Comparison of ENCODE assay signal across 10 mouse cellular contexts in genomic region chr3:89092509-89093090, GRCm38 (mm10). TPM values are rescaled to one million over a fixed set of nuclear protein-coding genes. Genes with fewer than 3 reads are reported as not detected.
DNase-seq lines count a peak whose midpoint lies in the region; ATAC-seq and TF ChIP-seq lines count a peak whose summit lies in the region.
"Had no signal": no experiment of that assay in that cellular context is flagged by ENCODE, and none has a peak within 500 bp of the region (broad histone marks: within the 10 kb centered on the region; RNA-seq: fewer than 3 reads in every experiment).

No protein-coding gene starts in this region.

- H3K4me1 ChIP-seq in lung, embryonic 16.5 days (replicated peaks; ENCODE audit: control insufficient read depth, insufficient read depth, low read length): peaks cover 17% of the 10 kb centered on the region
- peaks cover 16% of the 10 kb centered on the region; the same call in 1 of the 2 replicates for H3K4me1 ChIP-seq in forebrain, embryonic 14.5 days (ENCODE audit: control insufficient read depth, insufficient read depth, low read length)
- H3K4me1 ChIP-seq in limb, embryonic 11.5 days (ENCODE audit: control insufficient read depth, insufficient read depth, low read length): peaks cover 28% of the 10 kb centered on the region
- peaks cover 39% of the 10 kb centered on the region for H3K4me1 ChIP-seq in olfactory bulb, adult 2 months (ENCODE audit: control insufficient read depth, insufficient read depth, low read length)

- TF ChIP-seq CTCF in olfactory bulb, adult 2 months (IDR thresholded peaks at IDR 0.05; ENCODE audit: insufficient read depth, low read depth, low read length): no peak

- H3K36me3 ChIP-seq in lung, embryonic 16.5 days (ENCODE audit: control insufficient read depth, insufficient read depth, low read length): peaks cover 9% of the 10 kb centered on the region
- H3K36me3 ChIP-seq in forebrain, embryonic 14.5 days (ENCODE audit: control insufficient read depth, insufficient read depth, low read length): peaks cover 58% of the 10 kb centered on the region
- H3K36me3 ChIP-seq in limb, embryonic 11.5 days (ENCODE audit: control insufficient read depth, insufficient read depth, low read length): no peaks in the 10 kb centered on the region; the same call in 1 of the 2 replicates

- peak overlapping the region; percentile 34 for H3K4me3 ChIP-seq in lung, embryonic 16.5 days (ENCODE audit: low read length)
- H3K4me3 ChIP-seq in forebrain, embryonic 14.5 days (ENCODE audit: low read depth, low read length): peak overlapping the region; percentile 69
- H3K4me3 ChIP-seq in limb, embryonic 11.5 days (ENCODE audit: low read depth, low read length): peak overlapping the region; percentile 19
- peak overlapping the region; percentile 75 for H3K4me3 ChIP-seq in olfactory bulb, adult 2 months (ENCODE audit: insufficient read depth, low read depth, low read length)

- no peak overlapping the region for H3K27ac ChIP-seq in lung, embryonic 16.5 days (ENCODE audit: low read length)
- H3K27ac ChIP-seq in forebrain, embryonic 14.5 days (ENCODE audit: low read depth, low read length): peak overlapping the region; percentile 72
- no peak overlapping the region for H3K27ac ChIP-seq in limb, embryonic 11.5 days (replicated peaks; ENCODE audit: low read depth, low read length)
- H3K27ac ChIP-seq in olfactory bulb, adult 2 months (ENCODE audit: insufficient read depth, low read depth, low read length): peak overlapping the region; percentile 58; the same call in 1 of the 2 replicates

- 29% methylated on average over 11 of the region's 11 CpGs for WGBS in lung, embryonic 16.5 days
- WGBS in forebrain, embryonic 14.5 days: 16% methylated on average over 11 of the region's 11 CpGs
- WGBS in limb, embryonic 11.5 days: 16% methylated on average over 11 of the region's 11 CpGs
- 27% methylated on average over 11 of the region's 11 CpGs for WGBS in olfactory bulb, adult 2 months

- H3K9me3 ChIP-seq in lung, embryonic 16.5 days (ENCODE audit: control insufficient read depth, low read length): no peaks in the 10 kb centered on the region
- no peaks in the 10 kb centered on the region for H3K9me3 ChIP-seq in forebrain, embryonic 14.5 days (replicated peaks; ENCODE audit: control insufficient read depth, low read length)
- H3K9me3 ChIP-seq in limb, embryonic 11.5 days (ENCODE audit: control insufficient read depth, low read length): no peaks in the 10 kb centered on the region

- H3K27me3 ChIP-seq in lung, embryonic 16.5 days (ENCODE audit: control insufficient read depth, insufficient read depth, low read depth, low read length): peaks cover 16% of the 10 kb centered on the region
- H3K27me3 ChIP-seq in forebrain, embryonic 14.5 days (replicated peaks; ENCODE audit: control insufficient read depth, insufficient read depth, low read length): 0 out of 2 replicates have a peak, but pooled peaks cover 9% of the 10 kb centered on the region
- peaks cover 18% of the 10 kb centered on the region for H3K27me3 ChIP-seq in limb, embryonic 11.5 days (ENCODE audit: control insufficient read depth, insufficient read depth, low read length)

- H3K4me2 ChIP-seq in lung, embryonic 16.5 days (ENCODE audit: low read depth, low read length): peak overlapping the region; percentile 50
- H3K4me2 ChIP-seq in forebrain, embryonic 14.5 days (ENCODE audit: low read length): peak overlapping the region; percentile 98
- H3K4me2 ChIP-seq in limb, embryonic 11.5 days (ENCODE audit: low read depth, severe bottlenecking): peak overlapping the region; percentile 50

- no peak for TF ChIP-seq POLR2A in olfactory bulb, adult 2 months (IDR thresholded peaks at IDR 0.05; ENCODE audit: insufficient read depth, low read depth, low read length)

- no peak for DNase-seq in lung, postnatal 36 days
- DNase-seq in forebrain, embryonic 14.5 days (ENCODE audit: low spot score): peak; percentile 7
- no peak for DNase-seq in limb, embryonic 11.5 days (ENCODE audit: low spot score)
- no peak for DNase-seq in gastrocnemius, adult 8-10 months (ENCODE audit: low spot score in 2 of 2)
- no peak for DNase-seq in cerebellum, postnatal 4 days (ENCODE audit: low spot score in 2 of 2)
- DNase-seq in kidney, adult 9 months: no peak

- H3K9ac ChIP-seq in lung, embryonic 16.5 days (ENCODE audit: low read length): peak overlapping the region; percentile 11; the same call in 1 of the 2 replicates
- H3K9ac ChIP-seq in forebrain, embryonic 14.5 days (ENCODE audit: low read length): peak overlapping the region; percentile 80
- no peak overlapping the region for H3K9ac ChIP-seq in limb, embryonic 11.5 days (ENCODE audit: low read length)

- no peak for ATAC-seq in lung, embryonic 16.5 days (ENCODE audit: low read depth)
- peak; percentile 21 for ATAC-seq in forebrain, embryonic 14.5 days
- no peak for ATAC-seq in limb, embryonic 11.5 days (ENCODE audit: insufficient number of reproducible peaks, low FRiP score, low TSS enrichment, low read depth)

RNA-seq across cellular contexts. Expression of gene Rusc1, which starts 0.5 kb away (rescaled TPM):
- 19.7 and 19.8 TPM in 2 replicates for polyA plus RNA-seq in lung, embryonic 16.5 days (2015; fragmentation: Nextera tagmentation; extraction: Ambion mirVana)
- 49.7 and 65.0 TPM in 2 replicates for polyA plus RNA-seq in forebrain, embryonic 14.5 days (2014; fragmentation: Nextera tagmentation; extraction: Ambion mirVana)
- polyA plus RNA-seq in limb, embryonic 11.5 days (2014; fragmentation: Nextera tagmentation; extraction: Ambion mirVana): 13.8 TPM in 2 replicates
- not detected in 2 replicates for polyA plus RNA-seq in olfactory bulb, adult 2 months (2012; ENCODE audit: insufficient read depth, insufficient read length, low replicate concordance, missing spikeins)
- total RNA-seq in gastrocnemius, adult 8-10 months (2022): 10 to 100 TPM; 15.5 to 22.2 (median 18.9) TPM

RNA-seq across cellular contexts. Expression of gene Gm43738, which starts 8.3 kb away (rescaled TPM):
- not detected in 2 replicates for polyA plus RNA-seq in lung, embryonic 16.5 days (2015; fragmentation: Nextera tagmentation; extraction: Ambion mirVana)
- not detected in 2 replicates for polyA plus RNA-seq in forebrain, embryonic 14.5 days (2014; fragmentation: Nextera tagmentation; extraction: Ambion mirVana)
- polyA plus RNA-seq in limb, embryonic 11.5 days (2014; fragmentation: Nextera tagmentation; extraction: Ambion mirVana): not detected in 2 replicates
- polyA plus RNA-seq in olfactory bulb, adult 2 months (2012; ENCODE audit: insufficient read depth, insufficient read length, low replicate concordance, missing spikeins): not detected in 2 replicates
- not detected for total RNA-seq in gastrocnemius, adult 8-10 months (2022)
- total RNA-seq: adrenal gland, adult 2 months; gastrocnemius, postnatal 25 days had no signal
- polyA plus RNA-seq: adrenal gland, adult 2 months had no signal

RNA-seq across cellular contexts. Expression of gene Fdps, which starts 9.2 kb away (rescaled TPM):
- 132 and 137 TPM in 2 replicates for polyA plus RNA-seq in lung, embryonic 16.5 days (2015; fragmentation: Nextera tagmentation; extraction: Ambion mirVana)
- 337 and 389 TPM in 2 replicates for polyA plus RNA-seq in forebrain, embryonic 14.5 days (2014; fragmentation: Nextera tagmentation; extraction: Ambion mirVana)
- polyA plus RNA-seq in limb, embryonic 11.5 days (2014; fragmentation: Nextera tagmentation; extraction: Ambion mirVana): 315 and 326 TPM in 2 replicates
- not detected in 2 replicates for polyA plus RNA-seq in olfactory bulb, adult 2 months (2012; ENCODE audit: insufficient read depth, insufficient read length, low replicate concordance, missing spikeins)
- total RNA-seq in gastrocnemius, adult 8-10 months (2022): 10 to 100 TPM; 25.9 to 30.1 (median 27.9) TPM

RNA-seq across cellular contexts. Expression of gene Pklr, which starts 43.3 kb away (rescaled TPM):
- 0.18 and 1.3 TPM in 2 replicates for polyA plus RNA-seq in lung, embryonic 16.5 days (2015; fragmentation: Nextera tagmentation; extraction: Ambion mirVana)
- polyA plus RNA-seq in forebrain, embryonic 14.5 days (2014; fragmentation: Nextera tagmentation; extraction: Ambion mirVana): 0.06 TPM in 1 of 2 replicates, not detected in the other
- 1.2 and 1.6 TPM in 2 replicates for polyA plus RNA-seq in limb, embryonic 11.5 days (2014; fragmentation: Nextera tagmentation; extraction: Ambion mirVana)
- polyA plus RNA-seq in olfactory bulb, adult 2 months (2012; ENCODE audit: insufficient read depth, insufficient read length, low replicate concordance, missing spikeins): not detected in 2 replicates
- under 1 TPM in 1 of 4 experiments, not detected in 3; 0.11 TPM for total RNA-seq in gastrocnemius, adult 8-10 months (2022)
- total RNA-seq: gastrocnemius, postnatal 25 days had no signal

Comparison
In these comparisons a context has a peak if more than half of its experiments do, and no peak if none do; other contexts are left out.
1. H3K27ac ChIP-seq: peak in forebrain, embryonic 14.5 days (single experiment) and olfactory bulb, adult 2 months (single experiment); none in lung, embryonic 16.5 days (single experiment) and limb, embryonic 11.5 days (single experiment).
2. H3K4me3 ChIP-seq: peak in every context shown above with its lines; median percentile 75 in olfactory bulb, adult 2 months; 69 in forebrain, embryonic 14.5 days; 34 in lung, embryonic 16.5 days; 19 in limb, embryonic 11.5 days.
3. Peak in every context shown above with its lines, with median percentiles within 50 percentile points of each other: H3K4me2 ChIP-seq.